Mouse (Mus musculus): Measurements from ENCODE around the gene Soat1.

Soat1 gene

DNA sequence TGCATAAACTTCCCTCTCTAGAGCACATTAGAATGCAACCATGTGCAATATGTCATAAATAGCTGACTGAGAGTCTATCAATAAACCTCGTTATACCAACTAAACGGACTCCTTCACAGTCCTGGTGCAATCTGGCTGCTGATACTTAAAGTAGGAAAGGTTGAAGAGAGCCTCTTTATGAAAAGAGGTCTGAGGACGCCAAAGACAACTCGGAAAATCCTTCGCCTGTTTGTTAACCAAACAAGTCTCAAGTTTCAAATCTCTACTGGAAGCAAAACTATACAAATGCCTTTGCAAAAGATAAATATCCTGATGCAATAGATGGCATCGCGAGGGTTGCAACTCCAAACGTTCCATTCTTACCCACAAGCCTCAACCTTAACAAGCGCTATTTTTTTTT, 9.2 kb downstream of the Soat1 start:
- DNase-seq (ENCODE audit: low read depth, low spot score) = no peak

GRCm38 (mm10) chr1:156463981-156464853, 9.9 kb downstream of the Soat1 start:
- no peak for DNase-seq (ENCODE audit: low read depth, low spot score)

GRCm38 (mm10) chr1:156462273-156462991, 11.7 kb downstream of the Soat1 start:
- no peak for DNase-seq (ENCODE audit: low read depth, low spot score)

DNA sequence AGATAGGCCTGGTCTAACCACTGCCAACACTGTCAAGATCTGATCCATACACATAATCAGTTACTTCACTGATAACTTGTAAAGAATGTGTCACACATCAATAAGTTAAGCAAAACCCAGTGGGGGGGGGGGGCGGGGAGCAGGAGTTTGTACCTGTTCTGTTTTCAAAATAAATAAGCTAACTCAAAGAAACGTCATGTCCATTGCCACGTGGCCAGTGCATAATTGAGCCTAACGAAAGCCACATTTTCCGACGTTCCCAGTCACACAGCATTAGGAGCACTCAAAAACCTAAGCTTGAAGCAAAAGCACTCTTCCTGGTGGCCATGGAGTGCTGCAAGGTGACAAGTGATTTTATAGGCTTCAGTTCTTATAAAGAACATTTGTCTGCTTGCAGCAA, 13.1 kb downstream of the Soat1 start:
- no peak for DNase-seq (ENCODE audit: low read depth, low spot score)

DNA sequence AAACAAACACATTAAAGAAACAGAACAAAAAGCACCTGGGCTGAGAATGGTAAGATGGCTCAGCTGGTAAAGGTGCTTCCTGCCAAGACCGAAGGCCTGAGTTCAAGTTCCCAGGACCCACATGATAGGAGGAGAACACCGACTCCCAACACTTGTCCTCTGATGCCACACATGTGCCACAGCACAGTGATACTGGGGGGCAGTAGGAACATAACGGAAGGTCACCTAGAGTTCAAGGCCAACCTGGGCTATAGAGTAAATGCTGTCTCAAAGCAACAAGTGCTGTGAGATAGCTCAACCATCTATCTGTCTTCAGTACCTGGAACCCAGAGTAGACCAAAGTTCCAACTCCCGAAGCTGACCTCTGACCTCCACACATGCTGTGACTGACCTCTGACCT, 13.9 kb downstream of the Soat1 start:
- DNase-seq (ENCODE audit: low read depth, low spot score) = no peak

DNA sequence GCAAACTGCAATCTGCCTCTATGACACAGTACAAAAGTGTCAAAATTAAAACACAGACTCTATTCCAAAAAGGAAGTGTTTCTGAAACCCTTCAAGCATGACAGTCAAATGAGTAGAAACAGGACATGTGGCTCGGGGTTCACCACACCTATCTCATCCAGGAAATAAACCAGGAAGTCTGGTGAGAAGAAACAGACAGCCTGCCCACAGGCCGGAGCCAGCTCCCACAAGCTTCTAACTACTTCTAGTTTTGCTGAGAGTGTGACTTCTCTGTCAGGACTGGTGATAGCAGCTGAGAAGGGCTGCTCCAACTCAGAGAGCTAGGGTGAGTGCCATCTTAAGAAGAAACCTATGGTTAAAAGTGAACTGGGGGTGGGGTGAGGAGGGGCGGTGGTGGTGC, 14.4 kb downstream of the Soat1 start:
- no peak for DNase-seq (ENCODE audit: low read depth, low spot score)

DNA sequence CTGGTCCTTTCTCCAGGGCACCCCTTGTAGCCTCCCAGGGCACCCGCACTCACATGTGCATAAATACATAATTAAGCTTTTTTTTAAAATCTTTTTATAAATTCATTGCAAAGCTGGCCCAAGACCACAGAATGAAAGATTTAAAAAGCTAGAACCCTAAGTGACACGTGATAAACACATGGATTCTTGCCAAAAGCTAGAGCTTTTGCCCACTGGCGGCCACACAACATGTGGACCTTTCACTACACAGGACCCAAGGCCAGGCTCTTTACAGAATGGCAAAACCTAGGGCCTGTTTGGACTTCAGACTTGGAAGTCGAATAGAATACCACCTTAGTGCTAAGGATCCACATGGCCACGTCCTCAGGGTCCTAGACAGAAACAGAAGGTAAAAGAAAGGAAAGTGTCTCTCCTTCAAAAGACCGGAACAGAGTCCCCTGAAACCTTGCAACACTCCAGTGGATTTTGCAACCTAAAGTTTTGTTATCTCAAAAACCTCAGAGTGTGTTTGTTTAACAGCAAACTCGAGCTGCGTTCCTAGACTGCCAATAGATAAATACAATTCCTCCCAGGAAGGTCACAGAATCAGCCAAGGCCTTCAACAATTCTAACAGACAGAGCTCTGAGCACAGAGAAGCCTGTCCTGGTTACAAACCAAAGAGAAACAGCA, 15.6 kb downstream of the Soat1 start:
- no peak for DNase-seq (ENCODE audit: low read depth, low spot score)

DNA sequence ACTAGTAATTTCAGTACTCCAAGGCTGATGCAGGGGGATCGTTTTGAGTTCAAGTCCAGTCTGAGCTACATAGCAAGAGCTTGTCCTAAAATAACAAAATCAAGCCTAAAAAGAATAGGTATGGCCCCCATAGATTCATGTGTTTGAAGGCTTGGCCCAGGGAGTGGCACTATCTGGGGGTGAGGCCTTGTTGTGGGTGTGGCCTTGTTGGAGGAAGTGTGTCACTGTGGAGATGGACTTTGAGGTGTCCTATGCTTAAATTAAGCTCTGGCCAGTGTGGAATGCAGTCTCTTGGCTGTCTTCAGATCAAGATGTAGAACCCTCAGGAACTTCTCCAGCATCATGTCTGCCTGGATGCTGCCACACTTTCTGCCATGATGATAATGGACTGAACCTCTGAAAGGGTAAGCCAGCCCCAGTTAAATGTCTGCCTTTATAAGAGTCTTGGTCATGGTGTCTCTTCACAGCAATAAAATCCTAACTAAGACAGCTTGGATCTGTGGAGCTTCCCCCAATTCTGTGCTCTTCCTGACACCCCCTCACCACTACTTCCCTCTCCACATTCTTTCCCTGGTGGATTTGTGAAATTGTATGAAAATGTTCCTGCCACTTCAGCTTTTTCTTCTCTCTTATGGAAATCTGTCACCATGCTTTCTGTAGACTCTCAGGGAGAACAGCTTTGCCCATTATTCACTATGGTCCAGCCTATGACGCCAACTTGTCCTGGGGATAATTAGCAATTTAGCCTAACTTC, 18.9 kb downstream of the Soat1 start:
- no peak for DNase-seq (ENCODE audit: low read depth, low spot score)

DNA sequence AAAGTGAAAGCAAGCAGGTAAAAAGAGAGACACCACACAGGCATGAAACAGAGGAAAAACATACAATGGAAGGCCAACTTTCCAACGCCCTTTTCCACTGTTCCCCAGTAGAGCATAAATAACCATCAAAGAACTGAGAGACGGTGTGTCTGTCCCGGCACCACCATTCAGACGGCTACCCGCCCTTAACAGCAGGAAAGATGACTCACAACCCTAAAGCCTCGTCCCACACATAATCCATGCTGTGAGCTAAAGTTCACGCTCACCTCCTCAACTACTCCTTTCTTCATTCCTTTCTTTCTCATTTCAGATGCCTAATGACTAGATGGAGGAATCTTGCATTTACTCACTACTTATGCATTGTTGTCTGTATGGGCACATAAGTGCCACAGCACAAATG, 19.7 kb downstream of the Soat1 start:
- DNase-seq (ENCODE audit: low read depth, low spot score) = no peak

GRCm38 (mm10) chr1:156453876-156454275, 20.3 kb downstream of the Soat1 start:
- no peak for DNase-seq (ENCODE audit: low read depth, low spot score)

DNA sequence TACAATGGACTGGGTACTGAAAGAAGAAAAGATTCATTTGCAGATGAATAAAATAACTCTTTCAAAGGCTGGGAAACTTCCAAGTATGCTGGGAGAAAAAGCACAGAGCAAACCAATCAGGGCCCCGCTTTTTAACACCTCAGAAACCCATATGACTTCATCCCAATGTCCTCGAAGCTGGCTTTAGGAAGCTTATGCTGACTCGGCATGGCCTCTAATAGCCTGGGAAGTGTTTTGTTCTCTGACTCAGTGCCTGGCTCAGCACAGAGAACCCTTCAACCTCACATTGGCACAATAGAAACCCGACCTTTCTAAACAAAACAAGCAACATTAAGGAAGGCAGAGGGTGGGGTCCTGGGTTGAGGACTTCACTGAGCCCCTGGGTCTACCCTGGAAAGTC, 23.7 kb downstream of the Soat1 start:
- no peak for DNase-seq (ENCODE audit: low read depth, low spot score)

- no peak for DNase-seq (ENCODE audit: low read depth, low spot score)
These were observed 24.4 kb downstream of the Soat1 start for GRCm38 (mm10) chr1:156449691-156450090.

DNA sequence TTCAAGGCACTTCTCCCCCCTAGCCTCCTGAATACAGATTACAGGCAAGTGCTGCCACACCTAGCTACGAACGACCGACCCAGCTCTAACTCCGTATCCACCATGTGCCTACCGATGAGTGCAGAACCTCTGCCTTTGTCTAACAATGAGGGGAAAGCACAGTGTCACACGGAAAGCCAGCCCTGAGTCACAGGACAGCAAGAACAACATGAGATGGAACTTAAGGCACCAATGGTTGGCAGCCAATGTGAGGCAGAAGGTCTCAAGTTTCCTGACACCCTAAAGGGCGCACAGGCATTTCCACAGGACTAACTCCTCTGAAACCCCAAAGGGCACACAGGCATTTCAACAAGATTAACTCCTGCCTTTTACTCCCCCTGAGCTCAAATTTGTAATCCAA, 25.0 kb downstream of the Soat1 start:
- no peak for DNase-seq (ENCODE audit: low read depth, low spot score)

DNA sequence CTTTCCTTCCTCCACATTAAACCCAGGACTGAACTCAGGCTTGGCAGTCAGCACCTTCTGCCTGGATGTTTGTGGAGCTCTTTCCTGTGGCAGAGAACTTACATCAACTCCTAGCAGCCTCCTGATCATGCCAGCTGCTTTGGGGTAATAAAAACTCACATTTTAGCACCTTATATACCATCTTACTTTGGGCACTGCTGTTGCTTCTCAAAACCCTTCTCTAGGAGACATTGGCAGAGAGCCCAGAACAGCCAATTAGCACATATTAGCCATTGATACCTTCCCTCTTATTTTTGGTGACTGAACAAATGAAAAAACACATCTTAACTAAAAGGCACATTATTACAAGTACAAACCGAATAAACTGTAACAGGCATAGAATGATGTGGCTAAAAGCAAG, 29.1 kb downstream of the Soat1 start:
- no peak for DNase-seq (ENCODE audit: low read depth, low spot score)

- no peak for DNase-seq (ENCODE audit: low read depth, low spot score)
These were observed 31.4 kb downstream of the Soat1 start for GRCm38 (mm10) chr1:156442776-156443175.

- DNase-seq (ENCODE audit: low read depth, low spot score) = no peak
These were observed 31.9 kb downstream of the Soat1 start for GRCm38 (mm10) chr1:156442266-156442665.

GRCm38 (mm10) chr1:156437726-156438125, 36.4 kb downstream of the Soat1 start:
- no peak for DNase-seq (ENCODE audit: low read depth, low spot score)

GRCm38 (mm10) chr1:156437016-156437708, 37.0 kb downstream of the Soat1 start:
- no peak for DNase-seq (ENCODE audit: low read depth, low spot score)

GRCm38 (mm10) chr1:156433497-156433896, 40.6 kb downstream of the Soat1 start:
- DNase-seq (ENCODE audit: low read depth, low spot score) = no peak

GRCm38 (mm10) chr1:156432498-156432897, 41.6 kb downstream of the Soat1 start:
- no peak for DNase-seq (ENCODE audit: low read depth, low spot score)

DNA sequence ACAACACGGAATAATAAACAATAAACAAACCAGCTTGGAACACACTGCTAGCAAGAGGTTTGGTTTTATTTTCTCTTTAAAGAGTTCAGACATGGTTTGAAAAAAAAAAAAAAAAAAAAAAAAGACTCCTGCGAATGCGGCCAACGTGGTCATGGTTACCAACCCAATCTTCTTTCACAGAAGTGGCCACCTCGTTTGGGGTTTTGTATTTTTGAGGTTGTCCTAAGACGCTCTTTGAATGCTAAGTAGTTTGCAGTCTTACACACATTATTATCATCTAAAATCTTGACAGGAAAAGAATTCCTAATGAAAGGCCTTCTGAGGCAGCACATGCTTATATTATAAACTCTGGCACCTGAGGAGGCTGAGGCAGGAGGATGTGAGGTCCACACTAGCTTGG, 45.7 kb downstream of the Soat1 start:
- no peak for DNase-seq (ENCODE audit: low read depth, low spot score)
